Mouse (Mus musculus): Measurements from ENCODE around the gene Susd1. TPM values are rescaled to one million over a fixed set of nuclear protein-coding genes. Genes with fewer than 3 reads are reported as not detected.

Susd1 gene
- total RNA-seq, 2 experiments from 2014 or later, result 0.52 to 0.71 TPM

Other genes starting within 250 kb of the Susd1 start
- 1 to 10 TPM; 5.7 to 6.6 TPM for gene Ugcg, start 249.4 kb downstream of the Susd1 start, total RNA-seq (2021)
- 10 to 100 TPM in 1 of 2 experiments, 1 to 10 TPM in 1; 9.4 to 10.1 TPM for gene Ptbp3, start 110.7 kb upstream of the Susd1 start, total RNA-seq (2021)
- gene Hsdl2, start 142.9 kb upstream of the Susd1 start, total RNA-seq (2021), result 10 to 100 TPM; 55.1 to 61.0 TPM
- gene E130308A19Rik, start 187.6 kb upstream of the Susd1 start, total RNA-seq (2021), result 1 to 10 TPM; 3.1 to 4.5 TPM

Measured in gastrocnemius, postnatal 36 days (tissue).